Mouse (Mus musculus) CD4-positive naive resting alpha-beta T cell, adult 76 days (primary cell): ENCODE results near the gene Ttll2. TPM values are rescaled to one million over a fixed set of nuclear protein-coding genes. Genes with fewer than 3 reads are reported as not detected.

ENCODE experiments used
- total RNA-seq: library from RNA; stranded (reverse); gene quantifications from one replicate; pipeline ENCODE4 v1.2.4, GENCODE M21; 2023

Gene Ttll2
- not detected for total RNA-seq

DNA sequence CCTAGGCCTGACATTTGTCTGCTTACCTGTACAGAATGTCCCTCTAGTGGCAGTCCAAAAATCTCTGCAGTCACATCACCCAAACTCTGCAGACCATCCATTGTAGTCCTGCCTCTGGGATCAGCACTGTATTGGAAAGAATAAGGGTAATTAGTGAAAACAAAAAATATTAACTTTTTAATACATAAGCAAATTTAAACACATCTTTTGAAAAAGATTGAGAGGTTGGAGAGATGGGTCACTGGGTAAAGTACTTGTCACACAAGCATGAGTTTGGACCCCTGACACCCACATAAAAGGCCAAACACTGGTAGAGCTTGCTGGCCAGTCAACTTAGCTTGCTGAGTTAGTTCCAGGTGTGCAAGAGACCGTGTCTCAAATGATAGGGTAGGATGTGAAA is at the start of gene Ttll2:
Ttll2 (minus strand) TSS at position 101 of the 400 bp plus-strand sequence.

DNA sequence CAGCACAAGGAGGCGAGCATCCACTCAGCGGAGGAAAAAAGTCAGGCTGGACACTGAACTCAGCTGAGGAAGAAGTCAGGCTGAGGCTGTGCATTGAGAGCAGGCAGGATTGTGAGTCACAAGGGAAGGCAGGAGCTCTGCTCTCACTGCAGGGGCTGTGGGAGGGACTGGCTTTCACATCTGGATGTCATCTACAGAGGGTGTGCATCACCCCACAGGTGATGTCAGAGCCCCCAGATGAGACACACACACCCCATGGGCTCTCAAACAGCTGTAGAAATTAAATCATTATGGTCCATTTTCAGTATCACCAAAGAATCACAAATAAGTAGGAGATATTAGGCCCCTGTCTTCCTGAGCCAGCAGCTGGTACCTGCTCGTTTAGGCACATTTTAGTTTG is 32.9 kb upstream of the Ttll2 start, which contains the start of gene Unc93a2:
Unc93a2 (minus strand) TSS at position 101 of the 400 bp plus-strand sequence.

DNA sequence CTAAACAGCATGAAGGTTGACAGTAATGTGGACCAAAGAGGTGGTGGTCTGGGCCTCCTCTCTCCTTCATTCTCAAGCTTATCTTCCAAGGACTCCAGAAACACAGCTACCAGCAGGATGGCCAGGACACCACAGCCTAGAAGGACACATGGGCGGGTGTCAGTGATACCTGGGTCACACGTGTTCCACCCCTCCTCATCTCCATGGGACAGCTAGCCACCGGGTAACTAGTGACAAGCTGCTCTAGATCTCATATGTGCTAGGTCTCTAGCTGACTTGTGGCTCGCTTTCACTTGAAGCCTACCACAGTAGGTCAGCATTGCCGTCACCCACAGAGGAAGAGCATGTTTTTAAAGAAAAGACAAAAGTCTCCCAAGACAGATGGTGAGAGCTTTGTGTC is 19.4 kb upstream of the Ttll2 start, which contains the start of gene Gm49630:
Gm49630 (minus strand) TSS at position 101 of the 400 bp plus-strand sequence.

DNA sequence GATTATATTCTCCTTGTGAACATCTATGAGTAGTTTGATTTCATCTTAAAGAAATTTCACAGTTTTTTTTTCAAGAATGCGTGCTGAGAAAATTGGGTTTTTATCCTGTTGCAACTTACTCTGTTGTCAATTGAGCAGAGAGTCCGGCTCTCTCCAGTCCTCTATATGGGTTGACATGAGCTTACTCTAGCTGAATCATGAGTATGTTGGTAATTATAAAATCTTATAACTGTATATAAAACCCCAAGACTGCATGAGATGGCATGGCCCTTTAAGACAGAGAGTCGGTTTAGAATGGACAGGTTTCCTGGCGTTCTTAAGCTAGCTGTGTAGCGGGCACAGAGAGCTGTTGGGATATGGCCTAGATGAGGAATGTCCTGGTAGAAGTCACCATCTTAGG is 28.1 kb downstream of the Ttll2 start, which contains the start of gene Tcp10a:
Tcp10a (plus strand) TSS at position 301 of the 400 bp plus-strand sequence.

Other genes starting within 250 kb of the Ttll2 start
- 8.3 TPM for gene Rps6ka2, start 182.6 kb downstream of the Ttll2 start, total RNA-seq
- not detected for gene Tcp10a, start 28.1 kb downstream of the Ttll2 start, total RNA-seq
- gene Gm49630, start 19.3 kb upstream of the Ttll2 start, total RNA-seq = not detected
- 0.23 TPM for gene Unc93a2, start 32.8 kb upstream of the Ttll2 start, total RNA-seq